Mouse (Mus musculus) liver, postnatal 0 days (tissue): ENCODE data around the gene Tm7sf3.

Source experiments
- CTCF ChIP-seq: sonication (generic); IDR thresholded peaks from 2 replicates; pipeline ENCODE4 v1.5.1; 2016; ENCODE audit warnings: antibody characterized with exemption, low read depth
- EP300 ChIP-seq: IDR thresholded peaks from 2 replicates; pipeline ENCODE4 v1.6.1; 2016; ENCODE audit warnings: antibody characterized with exemption, low read depth, mild to moderate bottlenecking

DNA sequence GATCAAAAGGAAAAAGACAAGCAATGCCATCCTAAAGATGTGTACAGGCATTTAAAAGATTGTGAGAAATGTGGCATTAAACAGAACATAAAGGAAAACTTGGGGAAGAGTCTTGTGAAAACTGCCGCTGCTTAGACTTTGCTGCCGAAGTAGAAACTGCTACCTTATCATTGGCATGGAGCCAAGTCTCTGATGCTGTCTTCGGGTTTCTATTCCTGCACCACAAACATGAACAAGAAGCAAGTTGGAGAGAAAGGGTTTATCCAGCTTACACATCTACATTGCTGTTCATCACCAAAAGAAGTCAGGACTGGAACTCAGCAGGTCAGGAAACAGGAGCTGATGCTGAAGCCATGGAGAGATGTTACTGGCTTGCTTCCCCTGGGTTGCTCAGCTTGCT is 10.6 kb upstream of the Tm7sf3 start:
- TF ChIP-seq CTCF (no peak), EP300 (no peak)
